Mouse (Mus musculus) heart, embryonic 15.5 days (tissue): ENCODE results near the gene Gm4707. TPM values are rescaled to one million over a fixed set of nuclear protein-coding genes. Genes with fewer than 3 reads are reported as not detected.
"Not testable (repeated sequence)": the region's sequence is repeated elsewhere in the genome, so short reads cannot be mapped to it uniquely, and the experiment has no call there.

ENCODE experiments used
- ATAC-seq: fragments of 200-750 bp; cut with Nextera tagmentation; replicated peaks from 2 replicates; pipeline ENCODE4 v1.8.0; 2017; ENCODE audit warnings: low read depth, moderate TSS enrichment; ENCODE audit not compliant: insufficient number of reproducible peaks, insufficient read depth, low FRiP score
- H3K27ac ChIP-seq: fragments of 300-500 bp; sonication (generic); 2 replicates; pipeline ENCODE4 v1.5.1; 2015; ENCODE audit warnings: mild to moderate bottlenecking, inconsistent platforms
- H3K27me3 ChIP-seq: fragments of 300-500 bp; sonication (generic); 2 replicates; pipeline ENCODE4 v1.6.1; 2015; ENCODE audit warnings: inconsistent platforms
- H3K36me3 ChIP-seq: fragments of 300-500 bp; sonication (generic); 2 replicates; pipeline ENCODE4 v1.6.1; 2015; ENCODE audit warnings: mild to moderate bottlenecking, inconsistent platforms
- H3K4me1 ChIP-seq: fragments of 300-500 bp; sonication (generic); replicated peaks from 2 replicates; pipeline ENCODE4 v1.6.1; 2015; ENCODE audit warnings: inconsistent platforms
- H3K4me2 ChIP-seq: fragments of 300-500 bp; sonication (generic); 2 replicates; pipeline ENCODE4 v1.6.1; 2015; ENCODE audit warnings: inconsistent platforms, mild to moderate bottlenecking, moderate library complexity
- H3K4me3 ChIP-seq: fragments of 300-500 bp; sonication (generic); 2 replicates; pipeline ENCODE4 v1.5.1; 2015; ENCODE audit warnings: mild to moderate bottlenecking, inconsistent platforms
- H3K9ac ChIP-seq: fragments of 300-500 bp; sonication (generic); 2 replicates; pipeline ENCODE4 v1.6.1; 2015; ENCODE audit warnings: mild to moderate bottlenecking, inconsistent platforms
- H3K9me3 ChIP-seq: fragments of 300-500 bp; sonication (generic); replicated peaks from 2 replicates; pipeline ENCODE4 v1.6.1; 2016; ENCODE audit warnings: inconsistent platforms
- WGBS: fragments of 180-500 bp; shearing (Covaris S2); methylation state at CpG from one replicate; pipeline ENCODE4 v1.1.7; 2015; ENCODE audit warnings: mixed read lengths; 5-methylcytosine and 5-hydroxymethylcytosine counted together
- polyA plus RNA-seq: library from polyadenylated mRNA; unstranded; fragments of >200 nt; fragmentation: Nextera tagmentation; extraction: Ambion mirVana; gene quantifications from 2 replicates; pipeline ENCODE4 v1.2.1, GENCODE M21; 2015

The Gm4707 gene
- polyA plus RNA-seq, 1 experiment from 2014 or later = 2.1 TPM

GRCm38 (mm10) chr17:71443273-71443672 is 16.4 kb downstream of the Gm4707 start:
- H3K4me1 ChIP-seq = no peaks in the 10 kb centered on the region
- H3K27ac ChIP-seq = no peak overlapping the region
- no peaks in the 10 kb centered on the region for H3K9me3 ChIP-seq
- H3K4me3 ChIP-seq = no peak overlapping the region
- no peak overlapping the region for H3K9ac ChIP-seq
- peaks cover 22% of the 10 kb centered on the region for H3K36me3 ChIP-seq
- H3K27me3 ChIP-seq = no peaks in the 10 kb centered on the region
- no peak overlapping the region for H3K4me2 ChIP-seq
- ATAC-seq = no peak
- WGBS = 88% methylated on average over 6 of the region's 6 CpGs

- H3K27me3 ChIP-seq, H3K9ac ChIP-seq, H3K4me1 ChIP-seq, H3K4me3 ChIP-seq, H3K27ac ChIP-seq, ATAC-seq, H3K4me2 ChIP-seq: not testable (repeated sequence)
- Histone ChIP-seq H3K9me3 (peaks cover 11% of the 10 kb centered on the region; the same call in 1 of the 2 replicates), H3K36me3 (peaks cover 46% of the 10 kb centered on the region)
- WGBS = 94% methylated on average over 2 of the region's 2 CpGs
Measured at GRCm38 (mm10) chr17:71422502-71422901, 37.2 kb downstream of the Gm4707 start.

DNA sequence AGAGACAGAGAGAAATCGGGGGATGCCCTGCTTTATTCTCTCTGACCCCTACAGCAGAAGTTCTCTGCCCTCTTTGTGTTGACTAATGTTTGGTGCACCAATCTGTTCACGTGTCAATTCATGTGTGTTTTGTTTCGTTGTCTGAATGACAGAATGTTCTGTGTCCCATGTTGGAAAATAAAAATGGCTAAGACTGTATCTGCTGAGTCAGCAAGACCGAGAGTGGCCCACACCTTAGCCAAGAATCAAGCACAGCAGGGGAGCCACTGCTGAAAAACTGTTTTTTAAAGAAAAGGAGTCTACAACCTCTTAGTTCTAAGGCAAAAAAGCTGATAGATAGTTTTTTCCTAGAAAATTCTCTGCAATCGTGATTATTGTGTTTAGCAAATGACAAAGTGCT is 40.3 kb downstream of the Gm4707 start:
- peaks cover 11% of the 10 kb centered on the region; the same call in 1 of the 2 replicates for H3K9me3 ChIP-seq
- WGBS = 86% methylated on average over 5 of the region's 5 CpGs
- not testable (repeated sequence) for H3K4me2 ChIP-seq, H3K9ac ChIP-seq, H3K27ac ChIP-seq, H3K4me1 ChIP-seq, H3K27me3 ChIP-seq, ATAC-seq, H3K4me3 ChIP-seq
- H3K36me3 ChIP-seq = peaks cover 47% of the 10 kb centered on the region

- no peaks in the 10 kb centered on the region for H3K27me3 ChIP-seq
- H3K4me1 ChIP-seq = no peaks in the 10 kb centered on the region
- 82% methylated on average over 1 of the region's 1 CpGs for WGBS
- no peak overlapping the region for H3K4me2 ChIP-seq
- H3K36me3 ChIP-seq = peaks cover 38% of the 10 kb centered on the region
- no peak for ATAC-seq
- H3K9me3 ChIP-seq = peaks cover 6% of the 10 kb centered on the region; the same call in 1 of the 2 replicates
- H3K4me3 ChIP-seq = no peak overlapping the region
- H3K9ac ChIP-seq = no peak overlapping the region
- no peak overlapping the region for H3K27ac ChIP-seq
Measured at GRCm38 (mm10) chr17:71417008-71417407, 42.7 kb downstream of the Gm4707 start.

Other genes with a start within 250 kb of the Gm4707 start
- 35.4 and 39.8 TPM in 2 replicates for gene Emilin2, start 147.9 kb downstream of the Gm4707 start, polyA plus RNA-seq
- gene Smchd1, start 15.4 kb upstream of the Gm4707 start, polyA plus RNA-seq = 33.2 and 33.3 TPM in 2 replicates
- gene Ndc80, start 66.9 kb upstream of the Gm4707 start, polyA plus RNA-seq = 31.8 and 32.3 TPM in 2 replicates
- gene Spdya, start 92.1 kb upstream of the Gm4707 start, polyA plus RNA-seq = 0.23 and 0.39 TPM in 2 replicates
- 32.4 and 40.5 TPM in 2 replicates for gene Wdr43, start 156.0 kb upstream of the Gm4707 start, polyA plus RNA-seq
- gene Togaram2, start 213.3 kb upstream of the Gm4707 start, polyA plus RNA-seq = 2.3 and 2.6 TPM in 2 replicates